Mouse (Mus musculus) olfactory bulb, adult 2 months (tissue): ENCODE measurements around the gene Dglucy. TPM values are rescaled to one million over a fixed set of nuclear protein-coding genes. Genes with fewer than 3 reads are reported as not detected.

ENCODE experiments used
- H3K27ac ChIP-seq: fragments of 200-500 bp; 2 replicates; pipeline ENCODE4 v1.5.1; 2012; ENCODE audit warnings: low read depth, low read length; ENCODE audit not compliant: insufficient read depth
- H3K4me1 ChIP-seq: fragments of 200-500 bp; 2 replicates; pipeline ENCODE4 v1.6.1; 2012; ENCODE audit warnings: low read length; ENCODE audit not compliant: control insufficient read depth, insufficient read depth
- H3K4me3 ChIP-seq: fragments of 200-500 bp; 2 replicates; pipeline ENCODE4 v1.5.1; 2012; ENCODE audit warnings: mild to moderate bottlenecking, low read depth, low read length, moderate library complexity; ENCODE audit not compliant: insufficient read depth
- CTCF ChIP-seq: fragments of 200-500 bp; IDR thresholded peaks from 2 replicates; pipeline ENCODE4 v1.5.1; 2012; ENCODE audit warnings: low read depth, mild to moderate bottlenecking, low read length, moderate library complexity; ENCODE audit not compliant: insufficient read depth
- POLR2A ChIP-seq: fragments of 200-500 bp; IDR thresholded peaks from 2 replicates; pipeline ENCODE4 v1.6.1; 2012; ENCODE audit warnings: mild to moderate bottlenecking, low read depth, low read length, moderate library complexity; ENCODE audit not compliant: insufficient read depth
- WGBS: fragments of 180-500 bp; shearing (Covaris S2); methylation state at CpG from one replicate; pipeline ENCODE4 v1.1.7; 2018; 5-methylcytosine and 5-hydroxymethylcytosine counted together
- polyA plus RNA-seq: library from polyadenylated mRNA; stranded (reverse); fragments of >200 nt; gene quantifications from 2 replicates; pipeline ENCODE4 v1.2.4, GENCODE M21; 2012; ENCODE audit warnings: low replicate concordance; ENCODE audit not compliant: missing spikeins, insufficient read depth, insufficient read length

Gene Dglucy
- polyA plus RNA-seq, 1 experiment = not detected

GRCm38 (mm10) chr12:100831629-100832325 lies 52.9 kb downstream of the Dglucy start:
- WGBS = 57% methylated on average over 8 of the region's 8 CpGs
- peaks cover 5% of the 10 kb centered on the region; the same call in 1 of the 2 replicates for H3K4me1 ChIP-seq
- TF ChIP-seq POLR2A = no peak
- no peak for TF ChIP-seq CTCF
- no peak overlapping the region for H3K4me3 ChIP-seq
- H3K27ac ChIP-seq = no peak overlapping the region

GRCm38 (mm10) chr12:100837208-100837607 lies 58.4 kb downstream of the Dglucy start:
- Histone ChIP-seq H3K27ac (no peak overlapping the region), H3K4me1 (peaks cover 3% of the 10 kb centered on the region; the same call in 1 of the 2 replicates), H3K4me3 (no peak overlapping the region)
- no peak for TF ChIP-seq CTCF
- TF ChIP-seq POLR2A = no peak
- WGBS = 90% methylated on average over 3 of the region's 3 CpGs

- H3K4me3 ChIP-seq = no peak overlapping the region
- TF ChIP-seq POLR2A (no peak), CTCF (no peak)
- no peak overlapping the region for H3K27ac ChIP-seq
- H3K4me1 ChIP-seq = peaks cover 3% of the 10 kb centered on the region; the same call in 1 of the 2 replicates
- 64% methylated on average over 8 of the region's 8 CpGs for WGBS
Measured at GRCm38 (mm10) chr12:100839079-100839600, 60.3 kb downstream of the Dglucy start.

GRCm38 (mm10) chr12:100839926-100840325 lies 61.1 kb downstream of the Dglucy start:
- TF ChIP-seq POLR2A = no peak
- no peak for TF ChIP-seq CTCF

GRCm38 (mm10) chr12:100841211-100841792 lies 62.4 kb downstream of the Dglucy start:
- TF ChIP-seq CTCF (peak; percentile 93), POLR2A (no peak)
- Histone ChIP-seq H3K4me1 (peaks cover 3% of the 10 kb centered on the region; the same call in 1 of the 2 replicates), H3K4me3 (no peak overlapping the region), H3K27ac (no peak overlapping the region)
- 15% methylated on average over 3 of the region's 3 CpGs for WGBS

More at GRCm38 (mm10) chr12:100839926-100840325, 61.1 kb downstream of the Dglucy start:
- H3K4me3 ChIP-seq = no peak overlapping the region
- no peak overlapping the region for H3K27ac ChIP-seq
- peaks cover 3% of the 10 kb centered on the region; the same call in 1 of the 2 replicates for H3K4me1 ChIP-seq
- 90% methylated on average over 6 of the region's 6 CpGs for WGBS

- H3K4me3 ChIP-seq = no peak overlapping the region
- H3K4me1 ChIP-seq = peaks cover 3% of the 10 kb centered on the region; the same call in 1 of the 2 replicates
- TF ChIP-seq POLR2A (no peak), CTCF (no peak)
- H3K27ac ChIP-seq = no peak overlapping the region
- WGBS = 89% methylated on average over 4 of the region's 4 CpGs
Measured at GRCm38 (mm10) chr12:100843171-100843570, 64.3 kb downstream of the Dglucy start.

- no peak overlapping the region for H3K4me3 ChIP-seq
- TF ChIP-seq CTCF = no peak
- no peak for TF ChIP-seq POLR2A
- H3K27ac ChIP-seq = no peak overlapping the region
- no peaks in the 10 kb centered on the region for H3K4me1 ChIP-seq
- WGBS = 90% methylated on average over 7 of the region's 7 CpGs
Measured at GRCm38 (mm10) chr12:100844546-100844945, 65.7 kb downstream of the Dglucy start.

GRCm38 (mm10) chr12:100845829-100846228 lies 67.0 kb downstream of the Dglucy start:
- no peak for TF ChIP-seq CTCF
- TF ChIP-seq POLR2A = no peak
- WGBS = 38% methylated on average over 2 of the region's 2 CpGs

GRCm38 (mm10) chr12:100846566-100846965 lies 67.7 kb downstream of the Dglucy start:
- WGBS = 74% methylated on average over 1 of the region's 1 CpGs
- Histone ChIP-seq H3K4me1 (no peaks in the 10 kb centered on the region), H3K4me3 (no peak overlapping the region), H3K27ac (no peak overlapping the region)
- TF ChIP-seq POLR2A (no peak), CTCF (no peak)

More at GRCm38 (mm10) chr12:100845829-100846228, 67.0 kb downstream of the Dglucy start:
- Histone ChIP-seq H3K4me3 (no peak overlapping the region), H3K27ac (no peak overlapping the region), H3K4me1 (no peaks in the 10 kb centered on the region)
